Mouse (Mus musculus) heart, adult 2 months (tissue): ENCODE results near the gene Ahrr. TPM values are rescaled to one million over a fixed set of nuclear protein-coding genes. Genes with fewer than 3 reads are reported as not detected.
A peak's percentile ranks its signal among the peaks of the same experiment; 100 is the strongest.

Source experiments
- DNase-seq, 2 experiments: peaks; one replicate each; pipeline ENCODE4 v3.0.0; 2021
- H3K27ac ChIP-seq: fragments of 200-600 bp; 2 replicates; pipeline ENCODE4 v1.8.1; 2022
- H3K27me3 ChIP-seq: fragments of 200-500 bp; 2 replicates; pipeline ENCODE4 v1.6.1; 2012; ENCODE audit warnings: mild to moderate bottlenecking, low read length, inconsistent platforms, mixed read lengths; ENCODE audit not compliant: control insufficient read depth, insufficient read depth
- H3K36me3 ChIP-seq: fragments of 200-500 bp; 2 replicates; pipeline ENCODE4 v1.6.1; 2012; ENCODE audit warnings: low read length, inconsistent platforms; ENCODE audit not compliant: control insufficient read depth, insufficient read depth
- H3K4me1 ChIP-seq: fragments of 200-500 bp; 2 replicates; pipeline ENCODE4 v1.6.1; 2011; ENCODE audit warnings: low read length; ENCODE audit not compliant: control insufficient read depth, insufficient read depth
- H3K4me3 ChIP-seq: fragments of 200-600 bp; 2 replicates; pipeline ENCODE4 v1.8.1; 2022
- H3K79me2 ChIP-seq: fragments of 200-500 bp; replicated peaks from 2 replicates; pipeline ENCODE4 v1.6.1; 2012; ENCODE audit warnings: mild to moderate bottlenecking, inconsistent platforms, low read length, moderate library complexity, mixed read lengths; ENCODE audit not compliant: control insufficient read depth, insufficient read depth
- H3K9ac ChIP-seq: fragments of 200-500 bp; 2 replicates; pipeline ENCODE4 v1.6.1; 2012; ENCODE audit warnings: low read depth, mild to moderate bottlenecking, control low read depth, inconsistent platforms, low read length, mixed read lengths
- CTCF ChIP-seq: fragments of 200-600 bp; IDR thresholded peaks from 2 replicates; pipeline ENCODE4 v1.8.1; 2022; ENCODE audit warnings: antibody characterized with exemption, mild to moderate bottlenecking, moderate library complexity
- EP300 ChIP-seq: fragments of 200-500 bp; IDR thresholded peaks from 2 replicates; pipeline ENCODE4 v1.6.1; 2011; ENCODE audit warnings: low read depth, low read length, control low read depth; ENCODE audit not compliant: insufficient read depth
- POLR2A ChIP-seq: fragments of 200-500 bp; IDR thresholded peaks from 2 replicates; pipeline ENCODE4 v1.6.1; 2011; ENCODE audit warnings: mild to moderate bottlenecking, low read depth, low read length, control low read depth; ENCODE audit not compliant: insufficient read depth
- WGBS: fragments of 180-500 bp; shearing (Covaris S2); methylation state at CpG from one replicate; pipeline ENCODE4 v1.1.7; 2018; 5-methylcytosine and 5-hydroxymethylcytosine counted together
- intact Hi-C: fragments of 180-260 bp; cut with DNase I; formaldehyde crosslinking; loops from one replicate; pipeline ENCODE4 v1.15.1; 2025
- polyA plus RNA-seq: library from polyadenylated mRNA; depleted of rRNA; stranded (reverse); fragments of >200 nt; gene quantifications from 2 replicates; pipeline ENCODE4 v1.2.3, GENCODE M21; 2012
- total RNA-seq, 2 experiments: library from RNA; stranded (reverse); gene quantifications; 2 replicates each; pipeline ENCODE4 v1.2.3; 2021

The Ahrr gene
- total and polyA plus RNA-seq, 3 experiments, result 0.89 to 1.2 (median 0.91) TPM

DNA sequence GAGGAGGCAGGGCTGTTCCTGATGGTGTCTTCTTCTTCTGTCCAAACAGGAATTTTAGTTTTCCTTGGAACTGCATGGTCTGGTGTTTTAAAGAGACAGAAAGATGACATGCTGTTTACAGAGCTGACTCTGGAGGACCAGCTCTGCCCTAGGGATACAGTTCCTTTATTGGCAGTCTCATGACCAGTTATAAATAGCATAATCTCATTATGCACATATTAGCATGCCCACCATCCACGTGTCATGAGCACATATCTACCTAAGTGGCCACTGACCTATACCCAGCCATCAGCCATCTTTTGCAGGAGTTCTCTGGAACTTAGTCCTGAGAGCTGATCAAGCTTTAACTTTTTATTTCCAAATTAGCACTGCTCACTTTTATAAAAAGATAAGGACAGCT lies 71.5 kb downstream of the Ahrr start:
- Histone ChIP-seq H3K9ac (no peak overlapping the region), H3K79me2 (no peaks in the 10 kb centered on the region), H3K27ac (no peak overlapping the region), H3K36me3 (no peaks in the 10 kb centered on the region), H3K4me3 (no peak overlapping the region), H3K4me1 (no peaks in the 10 kb centered on the region), H3K27me3 (no peaks in the 10 kb centered on the region)
- DNase-seq, result no peak
- 12% methylated on average over 1 of the region's 1 CpGs for WGBS
- intact Hi-C loops, result no loop called here
- TF ChIP-seq EP300, result no peak
- TF ChIP-seq CTCF, result no peak
- TF ChIP-seq POLR2A, result no peak

DNA sequence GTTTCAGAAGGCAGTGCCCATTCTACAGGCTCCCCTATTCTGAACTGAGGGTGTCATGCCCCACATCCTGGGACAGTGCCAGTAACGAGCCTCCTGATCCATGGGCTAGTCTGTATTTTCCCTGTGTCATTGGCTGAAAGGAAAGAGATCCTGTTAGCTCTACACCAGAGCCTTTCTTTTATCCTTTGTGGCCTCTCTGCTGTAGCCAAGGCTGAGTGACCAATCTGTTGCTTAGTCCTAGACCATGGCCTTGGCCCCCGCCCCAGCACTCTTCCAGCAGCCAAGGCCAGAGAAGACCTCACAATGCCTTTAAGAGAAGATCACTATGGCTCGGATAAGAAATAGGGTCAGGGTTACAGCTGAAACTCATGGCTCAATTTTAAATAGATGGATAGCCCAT lies 73.7 kb downstream of the Ahrr start:
- TF ChIP-seq EP300, result no peak
- no peak for TF ChIP-seq POLR2A
- no peak for TF ChIP-seq CTCF
- no peak for DNase-seq
- WGBS, result 78% methylated on average over 3 of the region's 3 CpGs

DNA sequence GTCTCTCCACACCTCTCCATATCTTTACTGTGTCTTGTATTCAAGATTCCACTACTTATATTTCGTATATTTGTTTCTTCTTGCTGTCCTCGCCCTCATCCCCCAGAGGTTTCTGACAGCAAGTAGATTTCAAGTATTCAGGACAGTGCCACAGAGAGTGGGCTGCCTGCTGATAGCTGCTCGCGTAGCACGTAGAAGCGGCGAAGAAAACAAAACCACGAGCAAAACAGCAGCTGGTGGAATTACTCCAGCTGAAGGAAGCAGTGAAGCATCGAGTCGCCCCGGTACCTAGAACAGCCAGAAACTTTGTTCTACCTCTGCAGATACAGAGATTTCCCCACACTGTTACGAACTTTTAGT lies 83.2 kb downstream of the Ahrr start:
- peak overlapping the region; percentile 97 for H3K27ac ChIP-seq

More for the DNA sequence above, 73.7 kb downstream of the Ahrr start:
- Histone ChIP-seq H3K4me3 (no peak overlapping the region), H3K9ac (no peak overlapping the region), H3K27ac (no peak overlapping the region), H3K4me1 (no peaks in the 10 kb centered on the region), H3K79me2 (no peaks in the 10 kb centered on the region), H3K36me3 (no peaks in the 10 kb centered on the region), H3K27me3 (no peaks in the 10 kb centered on the region)
- intact Hi-C loops, result no loop called here

DNA sequence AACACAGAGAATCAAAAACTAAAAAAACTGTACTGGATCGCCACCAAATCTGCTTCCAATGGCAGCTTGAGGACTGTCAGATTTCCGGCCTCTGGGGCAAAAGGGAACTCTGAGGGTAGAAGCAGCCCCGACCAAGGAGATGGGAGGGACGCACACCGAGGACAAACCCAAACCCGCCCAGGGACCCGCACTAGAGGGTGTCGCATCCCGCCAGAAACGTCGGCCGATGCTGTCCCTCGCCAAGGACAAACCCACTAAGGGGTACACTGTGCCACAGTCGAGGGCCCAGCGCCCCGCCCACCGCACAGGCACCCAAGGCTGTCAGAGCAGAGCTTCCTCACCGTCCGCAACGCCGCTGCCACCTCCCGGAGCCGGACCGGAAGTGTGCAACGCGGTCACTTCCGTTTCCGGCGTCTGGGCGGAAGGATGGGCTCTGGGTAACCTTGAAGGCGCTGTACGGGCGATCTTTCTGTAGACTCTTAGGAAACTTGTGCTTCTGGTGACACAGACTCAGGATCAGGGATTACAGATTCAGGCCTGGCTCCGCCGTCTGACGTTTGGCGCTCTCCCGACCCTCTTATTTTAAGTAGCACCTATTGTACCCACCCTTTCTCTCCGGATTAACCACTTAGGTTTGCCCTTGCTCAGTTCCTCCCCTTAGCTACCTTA lies 83.7 kb downstream of the Ahrr start, which contains the start of gene Exoc3:
Gene Exoc3, minus strand, starts transcription at position 416 of the 669 bp plus-strand sequence.
- Histone ChIP-seq H3K79me2 (0 out of 2 replicates have a peak, but pooled peaks cover 1% of the 10 kb centered on the region), H3K27ac (peak within 1 kb of the TSS; percentile 97), H3K9ac (peak within 1 kb of the TSS; percentile 95), H3K4me1 (peaks cover 3% of the 10 kb centered on the region), H3K27me3 (no peaks in the 10 kb centered on the region), H3K36me3 (peaks cover 4% of the 10 kb centered on the region), H3K4me3 (peak within 1 kb of the TSS; percentile 62)
- DNase-seq, result peak; percentile 93 to 94
- intact Hi-C loops, result loop anchor here (5.0 kb wide), 1 partner anchor 94 kb away; no protein-coding TSS in a partner anchor
- TF ChIP-seq EP300, result peak; percentile 45; the same call in 1 of the 2 replicates
- no peak for TF ChIP-seq CTCF
- TF ChIP-seq POLR2A, result peak; percentile 96
- under 1% methylated on average over 39 of the region's 39 CpGs for WGBS

More for the DNA sequence above, 83.2 kb downstream of the Ahrr start:
- Histone ChIP-seq H3K4me3 (peak overlapping the region; percentile 62), H3K36me3 (peaks cover 4% of the 10 kb centered on the region), H3K79me2 (0 out of 2 replicates have a peak, but pooled peaks cover 1% of the 10 kb centered on the region), H3K4me1 (peaks cover 3% of the 10 kb centered on the region), H3K9ac (peak overlapping the region; percentile 70), H3K27me3 (no peaks in the 10 kb centered on the region)
- intact Hi-C loops, result loop anchor here (5.0 kb wide), 1 partner anchor 93 kb away; no protein-coding TSS in a partner anchor
- peak in 1 of 2 experiments; percentile 32 for DNase-seq
- 14% methylated on average over 12 of the region's 12 CpGs for WGBS
- TF ChIP-seq EP300 (no peak), CTCF (no peak), POLR2A (no peak)

DNA sequence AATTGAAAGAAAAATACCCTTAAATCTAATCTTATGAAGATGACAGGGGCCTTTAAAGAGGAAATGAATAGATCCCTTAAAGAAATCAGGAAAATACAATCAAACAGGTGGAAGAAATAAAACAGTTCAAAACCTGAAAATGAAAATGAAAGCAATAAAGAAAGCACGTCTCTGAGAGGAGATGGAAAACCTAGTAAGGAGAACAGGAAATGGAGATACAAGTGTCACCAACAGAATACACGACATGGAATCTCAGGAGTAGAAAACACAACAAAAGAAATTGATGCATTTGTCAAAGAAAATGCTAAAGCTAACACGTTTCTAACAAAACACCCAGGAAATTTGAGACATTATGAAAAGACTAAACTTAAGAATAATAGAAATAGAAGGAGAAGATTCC lies 95.7 kb downstream of the Ahrr start:
- intact Hi-C loops, result no loop called here
- Histone ChIP-seq H3K36me3 (peaks cover 5% of the 10 kb centered on the region), H3K4me3 (no peak overlapping the region), H3K27ac (no peak overlapping the region), H3K27me3 (no peaks in the 10 kb centered on the region), H3K79me2 (no peaks in the 10 kb centered on the region), H3K4me1 (no peaks in the 10 kb centered on the region), H3K9ac (no peak overlapping the region)
- WGBS, result 59% methylated on average over 3 of the region's 3 CpGs
- DNase-seq, result no peak
- TF ChIP-seq EP300 (no peak), POLR2A (no peak), CTCF (no peak)

DNA sequence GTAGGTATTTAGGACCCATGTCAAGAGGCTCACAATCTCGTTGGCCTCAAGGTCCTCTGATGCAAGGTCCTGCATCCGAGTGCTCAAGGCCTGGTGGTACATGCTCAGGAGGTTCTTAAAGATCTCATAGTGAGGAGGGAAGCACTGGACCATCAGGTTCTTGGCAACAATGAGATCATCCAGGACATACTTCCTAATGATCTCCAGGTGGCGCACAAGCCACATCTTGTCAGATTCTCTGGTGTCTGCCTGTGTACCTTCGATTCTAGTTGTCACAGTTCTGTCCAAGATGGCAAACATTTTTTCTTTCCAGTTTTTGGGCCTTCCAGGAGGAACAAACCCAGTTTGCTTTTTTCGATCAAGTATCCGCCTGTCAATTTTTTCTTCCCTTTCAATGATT lies 99.5 kb downstream of the Ahrr start:
- 83% methylated on average over 6 of the region's 6 CpGs for WGBS
- Histone ChIP-seq H3K27ac (no peak overlapping the region), H3K27me3 (no peaks in the 10 kb centered on the region), H3K4me3 (no peak overlapping the region), H3K4me1 (no peaks in the 10 kb centered on the region), H3K9ac (no peak overlapping the region), H3K36me3 (peaks cover 4% of the 10 kb centered on the region), H3K79me2 (no peaks in the 10 kb centered on the region)
- intact Hi-C loops, result loop anchor here (1.0 kb wide), 1 partner anchor 109 kb away; no protein-coding TSS in a partner anchor
- TF ChIP-seq CTCF (peak; percentile 66), POLR2A (no peak)
- no peak for DNase-seq
